Mouse (Mus musculus): Measurements from ENCODE around the gene Ralgapa2. TPM values are rescaled to one million over a fixed set of nuclear protein-coding genes. Genes with fewer than 3 reads are reported as not detected.
A peak's percentile ranks its signal among the peaks of the same experiment; 100 is the strongest.

Gene Ralgapa2
- polyA plus RNA-seq, 1 experiment from 2014 or later: 9.9 TPM

- Histone ChIP-seq H3K4me3 (replicated peaks) (no peak overlapping the region), H3K9me3 (replicated peaks) (no peaks in the 10 kb centered on the region), H3K4me2 (no peak overlapping the region), H3K36me3 (peaks cover 12% of the 10 kb centered on the region), H3K27me3 (replicated peaks) (no peaks in the 10 kb centered on the region), H3K4me1 (no peaks in the 10 kb centered on the region), H3K27ac (replicated peaks) (no peak overlapping the region), H3K9ac (replicated peaks) (no peak overlapping the region)
- no peak for ATAC-seq (ENCODE audit: low FRiP score)
- 86% methylated on average over 2 of the region's 2 CpGs for WGBS
These were observed 86.9 kb downstream of the Ralgapa2 start for GRCm38 (mm10) chr2:146425235-146425634.

GRCm38 (mm10) chr2:146423710-146424301 lies 88.3 kb downstream of the Ralgapa2 start:
- no peak overlapping the region for H3K4me3 ChIP-seq (replicated peaks)
- H3K36me3 ChIP-seq: 0 out of 2 replicates have a peak, but pooled peaks cover 6% of the 10 kb centered on the region
- 87% methylated on average over 4 of the region's 4 CpGs for WGBS
- H3K4me2 ChIP-seq: no peak overlapping the region
- H3K27me3 ChIP-seq (replicated peaks): no peaks in the 10 kb centered on the region
- H3K27ac ChIP-seq (replicated peaks): no peak overlapping the region
- no peaks in the 10 kb centered on the region for H3K4me1 ChIP-seq
- no peak for ATAC-seq (ENCODE audit: low FRiP score)
- H3K9ac ChIP-seq (replicated peaks): no peak overlapping the region
- no peaks in the 10 kb centered on the region for H3K9me3 ChIP-seq (replicated peaks)

GRCm38 (mm10) chr2:146423032-146423691 lies 89.0 kb downstream of the Ralgapa2 start:
- Histone ChIP-seq H3K4me2 (no peak overlapping the region), H3K36me3 (0 out of 2 replicates have a peak, but pooled peaks cover 6% of the 10 kb centered on the region), H3K9ac (replicated peaks) (no peak overlapping the region), H3K27me3 (replicated peaks) (no peaks in the 10 kb centered on the region), H3K27ac (replicated peaks) (no peak overlapping the region), H3K4me3 (replicated peaks) (no peak overlapping the region), H3K9me3 (replicated peaks) (no peaks in the 10 kb centered on the region), H3K4me1 (no peaks in the 10 kb centered on the region)
- ATAC-seq (ENCODE audit: low FRiP score): no peak
- 81% methylated on average over 5 of the region's 5 CpGs for WGBS

- Histone ChIP-seq H3K27ac (replicated peaks) (no peak overlapping the region), H3K9me3 (replicated peaks) (no peaks in the 10 kb centered on the region), H3K36me3 (no peaks in the 10 kb centered on the region; the same call in 1 of the 2 replicates), H3K4me2 (no peak overlapping the region), H3K27me3 (replicated peaks) (no peaks in the 10 kb centered on the region), H3K4me1 (peaks cover 7% of the 10 kb centered on the region), H3K9ac (replicated peaks) (no peak overlapping the region), H3K4me3 (replicated peaks) (no peak overlapping the region)
- ATAC-seq (ENCODE audit: low FRiP score): no peak
- WGBS: 85% methylated on average over 2 of the region's 2 CpGs
These were observed 95.9 kb downstream of the Ralgapa2 start for GRCm38 (mm10) chr2:146416283-146416682.

GRCm38 (mm10) chr2:146414484-146415291 lies 97.5 kb downstream of the Ralgapa2 start:
- peaks cover 7% of the 10 kb centered on the region for H3K4me1 ChIP-seq
- no peak overlapping the region for H3K9ac ChIP-seq (replicated peaks)
- H3K4me3 ChIP-seq (replicated peaks): no peak overlapping the region
- H3K9me3 ChIP-seq (replicated peaks): no peaks in the 10 kb centered on the region
- peak overlapping the region; percentile 25 for H3K4me2 ChIP-seq
- no peaks in the 10 kb centered on the region for H3K27me3 ChIP-seq (replicated peaks)
- no peaks in the 10 kb centered on the region; the same call in 1 of the 2 replicates for H3K36me3 ChIP-seq
- ATAC-seq (ENCODE audit: low FRiP score): peak; percentile 93
- 30% methylated on average over 8 of the region's 8 CpGs for WGBS
- peak overlapping the region; percentile 69 for H3K27ac ChIP-seq (replicated peaks)

GRCm38 (mm10) chr2:146412733-146413132 lies 99.4 kb downstream of the Ralgapa2 start:
- no peak for ATAC-seq (ENCODE audit: low FRiP score)
- Histone ChIP-seq H3K4me3 (replicated peaks) (no peak overlapping the region), H3K27me3 (replicated peaks) (no peaks in the 10 kb centered on the region), H3K27ac (replicated peaks) (no peak overlapping the region), H3K4me1 (peaks cover 7% of the 10 kb centered on the region), H3K9ac (replicated peaks) (no peak overlapping the region), H3K9me3 (replicated peaks) (no peaks in the 10 kb centered on the region), H3K4me2 (no peak overlapping the region), H3K36me3 (no peaks in the 10 kb centered on the region; the same call in 1 of the 2 replicates)
- 88% methylated on average over 9 of the region's 9 CpGs for WGBS

GRCm38 (mm10) chr2:146411904-146412303 lies 100.2 kb downstream of the Ralgapa2 start:
- H3K4me2 ChIP-seq: no peak overlapping the region
- H3K4me3 ChIP-seq (replicated peaks): no peak overlapping the region
- no peaks in the 10 kb centered on the region for H3K27me3 ChIP-seq (replicated peaks)
- H3K9me3 ChIP-seq (replicated peaks): no peaks in the 10 kb centered on the region
- ATAC-seq (ENCODE audit: low FRiP score): no peak
- H3K4me1 ChIP-seq: peaks cover 7% of the 10 kb centered on the region
- no peak overlapping the region for H3K9ac ChIP-seq (replicated peaks)
- H3K36me3 ChIP-seq: no peaks in the 10 kb centered on the region; the same call in 1 of the 2 replicates
- no peak overlapping the region for H3K27ac ChIP-seq (replicated peaks)
- WGBS: 79% methylated on average over 5 of the region's 5 CpGs

- Histone ChIP-seq H3K27ac (replicated peaks) (no peak overlapping the region), H3K9me3 (replicated peaks) (no peaks in the 10 kb centered on the region), H3K9ac (replicated peaks) (no peak overlapping the region), H3K4me2 (no peak overlapping the region), H3K27me3 (replicated peaks) (no peaks in the 10 kb centered on the region), H3K4me3 (replicated peaks) (no peak overlapping the region), H3K4me1 (no peaks in the 10 kb centered on the region), H3K36me3 (no peaks in the 10 kb centered on the region; the same call in 1 of the 2 replicates)
- 94% methylated on average over 4 of the region's 4 CpGs for WGBS
- ATAC-seq (ENCODE audit: low FRiP score): no peak
These were observed 105.1 kb downstream of the Ralgapa2 start for GRCm38 (mm10) chr2:146407078-146407477.

GRCm38 (mm10) chr2:146401588-146401987 lies 110.6 kb downstream of the Ralgapa2 start:
- no peak for ATAC-seq (ENCODE audit: low FRiP score)
- H3K4me1 ChIP-seq: no peaks in the 10 kb centered on the region
- H3K9ac ChIP-seq (replicated peaks): no peak overlapping the region
- no peak overlapping the region for H3K4me3 ChIP-seq (replicated peaks)
- H3K36me3 ChIP-seq: no peaks in the 10 kb centered on the region; the same call in 1 of the 2 replicates
- no peaks in the 10 kb centered on the region for H3K27me3 ChIP-seq (replicated peaks)
- no peaks in the 10 kb centered on the region for H3K9me3 ChIP-seq (replicated peaks)
- no peak overlapping the region for H3K27ac ChIP-seq (replicated peaks)
- H3K4me2 ChIP-seq: no peak overlapping the region

GRCm38 (mm10) chr2:146400738-146401137 lies 111.4 kb downstream of the Ralgapa2 start:
- WGBS: 25% methylated on average over 2 of the region's 2 CpGs
- no peaks in the 10 kb centered on the region for H3K4me1 ChIP-seq
- ATAC-seq (ENCODE audit: low FRiP score): no peak
- no peak overlapping the region for H3K4me3 ChIP-seq (replicated peaks)
- no peak overlapping the region for H3K9ac ChIP-seq (replicated peaks)
- H3K27ac ChIP-seq (replicated peaks): no peak overlapping the region
- H3K4me2 ChIP-seq: no peak overlapping the region
- H3K9me3 ChIP-seq (replicated peaks): no peaks in the 10 kb centered on the region
- no peaks in the 10 kb centered on the region for H3K27me3 ChIP-seq (replicated peaks)
- no peaks in the 10 kb centered on the region; the same call in 1 of the 2 replicates for H3K36me3 ChIP-seq

- Histone ChIP-seq H3K27me3 (replicated peaks) (no peaks in the 10 kb centered on the region), H3K27ac (replicated peaks) (no peak overlapping the region), H3K4me3 (replicated peaks) (no peak overlapping the region), H3K36me3 (no peaks in the 10 kb centered on the region), H3K9ac (replicated peaks) (no peak overlapping the region), H3K4me2 (no peak overlapping the region), H3K9me3 (replicated peaks) (no peaks in the 10 kb centered on the region), H3K4me1 (no peaks in the 10 kb centered on the region)
- 92% methylated on average over 6 of the region's 6 CpGs for WGBS
- no peak for ATAC-seq (ENCODE audit: low FRiP score)
These were observed 113.8 kb downstream of the Ralgapa2 start for GRCm38 (mm10) chr2:146398211-146398865.

Measured in neural tube, embryonic 15.5 days (tissue).